Mouse (Mus musculus): ENCODE results near the gene Dnajb5.
A peak's percentile ranks its signal among the peaks of the same experiment; 100 is the strongest.

Dnajb5 gene

GRCm38 (mm10) chr4:42949676-42950051, at the start of gene Dnajb5:
Gene Dnajb5, plus strand, starts transcription at chr4:42949814.
- DNase-seq (ENCODE audit: low read depth, low spot score) = peak; percentile 98

DNA sequence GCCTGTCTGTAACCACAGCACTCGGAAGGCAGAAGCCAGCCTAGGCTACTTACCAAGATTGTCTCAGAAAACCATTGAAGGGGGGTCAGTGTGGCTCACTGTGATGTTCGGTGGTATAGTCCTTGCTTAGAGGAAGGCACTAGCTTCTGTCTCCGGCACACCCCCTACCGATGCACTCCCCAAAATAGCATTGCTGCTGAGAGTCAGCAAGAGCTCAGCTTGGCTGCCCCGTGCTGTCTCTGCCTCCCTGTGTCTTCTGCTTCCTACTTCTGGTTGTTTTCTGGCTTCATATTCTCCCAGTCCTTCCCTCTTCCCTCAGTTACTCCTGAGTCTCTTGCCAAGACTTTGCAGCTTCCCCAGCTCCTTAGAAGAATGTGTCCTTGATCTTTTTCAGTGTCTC, 48.7 kb upstream of the Dnajb5 start:
- peak; percentile 86 for DNase-seq (ENCODE audit: low read depth, low spot score)

DNA sequence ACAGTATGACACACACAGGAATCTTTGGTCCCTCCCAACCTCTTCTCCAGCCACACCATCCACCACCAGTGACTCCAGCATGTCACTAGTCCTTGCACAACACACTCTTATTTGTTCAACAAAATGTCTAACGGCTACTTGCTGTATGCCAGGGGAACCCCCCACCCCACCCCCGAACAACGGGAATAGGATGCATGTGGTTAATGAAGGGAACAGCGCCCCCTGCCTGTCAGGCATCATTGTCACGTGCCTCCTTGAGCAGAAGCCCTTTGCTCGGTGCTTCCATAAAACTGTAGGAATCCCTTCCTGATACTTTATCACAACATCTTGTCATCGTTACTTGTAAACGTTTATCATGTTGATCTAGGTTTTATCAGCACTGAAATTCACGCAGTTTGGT, 47.4 kb upstream of the Dnajb5 start:
- no peak for DNase-seq (ENCODE audit: low read depth, low spot score)

DNA sequence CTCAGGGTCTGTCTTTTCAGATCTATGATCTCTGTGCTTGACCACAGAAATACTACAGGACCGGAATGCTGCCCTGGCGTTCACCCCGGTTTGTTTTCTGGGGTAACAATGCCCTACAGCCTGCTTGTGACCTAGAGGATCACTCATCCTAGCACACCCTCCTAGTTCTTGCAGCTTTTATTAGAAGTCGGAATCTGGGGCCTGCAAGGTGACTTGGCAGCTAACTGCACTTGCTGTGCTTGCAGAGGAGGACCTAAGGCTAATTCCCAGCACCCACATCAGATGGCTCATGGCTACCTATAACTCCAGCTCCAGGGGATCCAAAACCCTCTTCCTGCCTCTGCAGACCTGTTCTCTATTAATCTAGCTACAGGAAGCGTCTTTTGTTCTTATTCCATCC, 46.9 kb upstream of the Dnajb5 start:
- no peak for DNase-seq (ENCODE audit: low read depth, low spot score)

DNA sequence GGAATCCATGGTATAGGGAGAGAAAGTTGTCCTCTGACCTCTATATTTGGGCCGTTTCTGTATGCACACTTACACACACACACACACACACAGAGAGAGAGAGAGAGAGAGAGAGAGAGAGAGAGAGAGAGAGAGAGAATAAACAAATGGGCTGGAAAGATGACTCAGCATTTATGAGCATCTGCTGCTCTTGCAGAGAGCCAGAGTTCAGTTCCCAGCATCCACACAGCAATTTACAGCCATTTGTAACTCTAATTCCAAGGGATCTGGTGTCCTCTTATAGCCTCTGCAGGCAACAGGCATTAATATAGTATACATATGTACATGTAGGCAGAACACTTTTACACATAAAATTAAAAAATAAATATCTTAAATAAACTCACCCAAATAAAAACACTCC, 45.7 kb upstream of the Dnajb5 start:
- DNase-seq (ENCODE audit: low read depth, low spot score) = no peak

DNA sequence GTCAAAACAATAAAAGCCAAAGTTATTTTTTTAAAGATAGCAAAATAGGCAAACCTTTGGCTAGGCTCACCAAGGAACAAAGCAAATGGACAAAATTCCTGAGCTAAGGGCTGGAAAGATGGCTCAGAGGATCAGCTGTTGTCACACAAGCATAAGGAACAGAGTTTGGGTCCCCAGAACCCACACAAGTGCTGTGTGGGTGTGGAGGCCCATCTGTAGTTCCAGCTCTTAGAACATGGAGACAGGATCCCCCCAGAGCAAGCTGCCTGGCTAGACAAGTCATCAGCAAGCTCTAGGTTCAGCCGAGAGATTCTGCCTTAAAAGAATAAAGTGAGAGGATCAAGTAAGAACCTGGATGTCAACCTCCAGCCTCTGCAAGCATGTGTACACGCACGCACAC, 45.1 kb upstream of the Dnajb5 start:
- DNase-seq (ENCODE audit: low read depth, low spot score) = no peak

GRCm38 (mm10) chr4:42904966-42905365, 44.6 kb upstream of the Dnajb5 start:
- no peak for DNase-seq (ENCODE audit: low read depth, low spot score)

GRCm38 (mm10) chr4:42913391-42913790, 36.2 kb upstream of the Dnajb5 start:
- DNase-seq (ENCODE audit: low read depth, low spot score) = no peak

- no peak for DNase-seq (ENCODE audit: low read depth, low spot score)
These were observed 34.3 kb upstream of the Dnajb5 start for GRCm38 (mm10) chr4:42915311-42915710.

GRCm38 (mm10) chr4:42915966-42916365, 33.6 kb upstream of the Dnajb5 start:
- no peak for DNase-seq (ENCODE audit: low read depth, low spot score)

GRCm38 (mm10) chr4:42916617-42917401, 32.8 kb upstream of the Dnajb5 start, which contains the start of gene Phf24:
Gene Phf24, plus strand, starts transcription at chr4:42916660.
- no peak for DNase-seq (ENCODE audit: low read depth, low spot score)

DNA sequence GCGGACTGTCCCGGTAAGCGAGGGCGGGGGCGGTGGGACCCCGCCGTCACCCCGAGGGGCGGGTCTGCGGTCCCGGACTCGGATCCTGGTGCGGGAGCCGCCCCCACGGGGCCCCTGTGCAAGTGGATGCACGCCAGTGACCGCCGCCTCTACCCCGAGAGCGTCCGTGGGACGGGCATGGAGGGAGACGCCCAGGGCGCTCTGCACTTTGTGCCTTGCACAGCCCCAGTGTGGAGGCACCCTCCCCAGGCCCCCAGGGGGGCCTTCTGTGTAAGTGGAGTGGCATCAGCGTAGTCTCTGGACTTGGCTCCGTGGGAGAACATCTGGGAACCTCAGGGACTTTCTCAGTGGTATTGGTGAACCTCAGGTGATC, 32.2 kb upstream of the Dnajb5 start:
- no peak for DNase-seq (ENCODE audit: low read depth, low spot score)

- no peak for DNase-seq (ENCODE audit: low read depth, low spot score)
These were observed 28.9 kb upstream of the Dnajb5 start for GRCm38 (mm10) chr4:42920726-42921125.

DNA sequence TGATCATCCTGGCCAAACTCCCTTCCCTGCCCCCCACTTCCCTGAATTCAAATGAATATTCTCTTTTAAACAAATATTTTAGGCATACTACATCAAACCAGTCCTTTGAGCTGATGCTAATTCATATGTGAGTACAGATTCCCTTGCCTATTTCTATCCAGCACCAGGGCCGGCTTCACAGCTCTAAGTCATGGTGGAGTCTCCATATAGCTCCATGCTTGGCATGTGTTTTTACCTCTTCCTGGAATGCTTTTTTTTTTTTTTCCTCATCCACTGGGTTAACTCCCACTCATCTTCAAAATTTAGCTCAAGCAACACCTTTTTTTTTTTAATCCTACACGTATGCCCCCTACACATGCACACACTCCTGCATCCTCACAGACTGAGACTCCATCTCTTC, 28.1 kb upstream of the Dnajb5 start:
- peak; percentile 92 for DNase-seq (ENCODE audit: low read depth, low spot score)

DNA sequence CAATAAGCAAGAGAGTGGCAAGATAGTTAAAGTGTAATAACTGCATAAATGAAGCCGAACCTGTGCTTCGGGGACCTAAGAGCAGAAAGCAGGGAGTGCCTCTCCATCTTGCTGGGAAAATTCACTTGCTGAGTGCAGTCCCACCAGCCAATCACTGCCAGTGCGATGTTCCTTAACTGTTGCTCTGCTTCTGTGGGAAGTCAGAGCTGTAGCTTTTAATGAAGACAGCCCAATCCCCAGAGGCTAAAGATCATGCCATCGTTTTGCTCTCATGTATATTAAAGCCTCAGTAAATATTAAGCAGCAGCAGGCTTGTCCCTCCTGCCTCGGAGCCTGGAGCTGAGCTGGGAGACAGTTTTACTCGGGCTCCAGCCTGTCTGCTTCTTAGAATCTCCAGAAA, 27.6 kb upstream of the Dnajb5 start:
- DNase-seq (ENCODE audit: low read depth, low spot score) = no peak

DNA sequence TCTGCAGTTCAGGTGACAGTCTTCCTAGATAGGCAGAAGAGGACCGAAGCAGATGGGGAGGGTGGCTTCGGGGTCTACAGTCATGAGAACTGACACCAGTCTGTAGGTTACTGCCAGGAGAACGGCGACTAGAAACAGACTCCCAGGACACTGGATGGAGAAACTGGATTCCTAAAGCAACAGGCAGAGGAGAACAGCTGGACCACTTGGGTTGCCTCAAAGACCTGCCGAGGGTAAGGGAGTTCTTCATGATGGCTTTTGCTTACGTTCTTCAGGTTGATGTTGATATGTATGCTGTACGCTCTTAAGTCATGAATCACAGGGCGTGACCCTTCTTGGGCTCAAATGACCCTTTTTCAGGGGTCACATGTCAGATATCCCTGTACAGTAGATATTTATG, 27.2 kb upstream of the Dnajb5 start:
- no peak for DNase-seq (ENCODE audit: low read depth, low spot score)

- DNase-seq (ENCODE audit: low read depth, low spot score) = no peak
These were observed 25.4 kb upstream of the Dnajb5 start for GRCm38 (mm10) chr4:42924095-42924710.

DNA sequence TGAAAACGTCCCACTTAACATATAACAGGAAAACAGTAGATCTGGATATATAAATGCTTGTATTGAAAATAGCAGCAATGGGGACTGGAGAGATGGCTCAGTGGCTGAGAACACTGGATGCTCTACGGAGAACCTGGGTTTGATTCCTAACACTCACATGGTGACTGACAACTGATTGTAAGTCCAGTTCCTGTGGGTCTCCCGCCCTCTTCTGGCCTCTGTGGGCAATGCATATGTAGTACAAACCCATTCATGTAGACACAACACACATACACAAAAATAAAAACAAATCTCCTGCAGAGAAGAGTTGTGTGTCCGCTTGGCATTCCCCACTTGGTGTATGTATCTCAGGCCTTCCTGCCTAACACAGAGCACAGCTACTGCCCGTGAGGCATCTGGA, 21.4 kb upstream of the Dnajb5 start:
- no peak for DNase-seq (ENCODE audit: low read depth, low spot score)

GRCm38 (mm10) chr4:42928952-42929351, 20.7 kb upstream of the Dnajb5 start:
- DNase-seq (ENCODE audit: low read depth, low spot score) = no peak

DNA sequence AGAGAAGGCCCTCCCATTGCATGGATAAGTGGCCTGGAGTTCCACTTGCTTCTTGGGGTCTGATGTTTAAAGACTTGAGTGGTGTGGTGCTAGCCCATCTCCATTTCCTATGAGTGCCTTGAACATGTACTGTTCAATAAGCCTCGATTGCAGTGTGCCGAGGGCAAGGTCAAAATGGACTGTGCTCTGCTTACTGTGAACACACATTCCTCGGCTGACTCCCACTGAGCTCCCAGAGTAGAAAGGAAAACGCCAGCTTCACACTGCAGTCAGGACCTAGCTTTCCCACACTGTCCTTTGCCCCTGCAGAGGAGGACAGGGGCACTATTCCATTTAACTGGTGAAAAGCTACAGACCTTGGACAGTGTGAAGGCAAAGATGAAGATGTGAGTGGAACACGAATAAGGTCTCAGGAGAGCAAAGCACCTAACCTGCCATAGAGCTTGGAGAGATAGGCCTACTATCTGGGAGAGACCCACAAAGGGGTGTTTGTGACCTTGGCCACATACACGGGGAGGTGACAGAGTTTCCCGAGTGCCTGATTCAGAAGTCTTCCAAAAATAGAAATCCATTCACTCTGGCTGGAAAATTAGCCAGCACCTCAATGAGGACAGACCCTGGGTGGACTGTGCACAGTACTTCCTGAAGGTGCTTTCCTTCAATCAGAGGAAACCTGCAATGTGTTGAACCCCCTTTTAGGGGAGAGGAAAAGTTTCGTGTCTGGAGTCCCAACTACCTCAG, 17.2 kb upstream of the Dnajb5 start:
- no peak for DNase-seq (ENCODE audit: low read depth, low spot score)

GRCm38 (mm10) chr4:42933630-42934029, 16.0 kb upstream of the Dnajb5 start:
- no peak for DNase-seq (ENCODE audit: low read depth, low spot score)

DNA sequence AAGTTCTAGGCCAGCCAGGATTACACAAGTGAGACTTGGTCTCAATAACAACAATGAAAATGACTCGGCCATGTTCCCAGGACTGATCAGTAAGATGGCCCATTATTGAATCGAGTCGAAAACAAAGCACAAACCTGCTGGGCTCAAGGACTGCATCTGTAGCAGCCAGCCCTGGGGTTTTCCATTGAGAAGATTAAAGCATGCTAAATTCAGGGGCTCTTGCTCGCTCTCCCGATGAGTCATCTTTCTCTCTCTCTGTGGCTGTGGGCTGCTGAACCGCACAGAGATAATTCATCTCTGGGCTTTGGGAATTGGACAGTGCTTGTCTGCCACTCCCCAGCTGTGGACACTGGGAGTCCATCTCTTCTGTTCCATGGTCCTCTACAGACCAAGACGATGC, 8.2 kb upstream of the Dnajb5 start:
- DNase-seq (ENCODE audit: low read depth, low spot score) = no peak

- no peak for DNase-seq (ENCODE audit: low read depth, low spot score)
These were observed 6.3 kb upstream of the Dnajb5 start for GRCm38 (mm10) chr4:42943341-42943740.

Data from telencephalon, adult 2 months (tissue).